Mouse (Mus musculus): ENCODE results near the gene Rnft2.

Gene Rnft2

DNA sequence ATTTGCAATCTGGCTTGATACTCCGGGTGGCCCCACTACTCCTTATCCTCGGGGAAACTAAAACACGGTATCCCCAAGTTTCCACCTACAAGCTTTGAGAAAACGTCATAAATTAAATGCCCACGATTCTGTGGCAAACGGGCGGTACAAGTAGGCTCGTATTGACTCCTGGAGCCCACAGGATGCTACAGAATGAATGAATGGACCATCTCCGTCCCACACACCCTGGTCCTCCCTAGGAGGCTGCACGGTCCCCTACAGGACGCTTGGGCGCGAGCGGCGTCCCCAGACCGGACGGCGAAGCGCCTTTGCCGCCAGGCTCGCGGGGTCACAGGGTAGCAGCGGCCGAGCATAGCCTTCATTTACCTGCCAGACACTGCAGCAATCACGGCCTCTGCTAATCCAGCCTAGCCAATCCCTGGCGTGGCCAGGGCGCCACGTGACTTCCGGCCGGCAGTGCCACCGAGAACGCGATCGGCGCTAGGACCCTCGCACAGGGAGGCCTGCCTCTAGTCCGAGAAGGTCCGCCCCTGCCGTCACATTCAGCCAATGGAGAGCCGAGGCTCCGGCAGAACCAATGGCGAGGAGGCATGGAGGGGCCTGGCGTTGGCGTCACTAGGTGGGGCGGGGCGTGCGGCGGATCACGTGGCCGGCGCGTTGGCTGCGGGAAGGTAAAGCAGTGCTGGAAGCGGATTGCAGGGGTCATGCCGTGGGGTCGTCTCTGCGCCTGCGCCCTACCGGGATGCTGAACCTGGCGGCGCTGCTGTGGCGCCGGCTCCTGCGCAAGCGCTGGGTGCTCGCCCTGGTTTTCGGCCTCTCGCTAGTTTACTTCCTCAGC lies at the start of gene Rnft2, which contains the start of gene 2410131K14Rik:
Gene Rnft2 (minus strand): TSS at position 511 of the 838 bp plus-strand sequence.
Gene 2410131K14Rik (plus strand): TSS at position 622 of the 838 bp plus-strand sequence.
- in situ Hi-C loops (cut with MboI; ENCODE audit: unreplicated experiment in 2 of 2): loop anchor here (5.0 to 25.0 kb wide), 6 partner anchors 160 to 1872 kb away; partner anchors contain the start of genes Rbm19 (in 2 of the 2) and Fbxo21 (in 1 of the 2)

DNA sequence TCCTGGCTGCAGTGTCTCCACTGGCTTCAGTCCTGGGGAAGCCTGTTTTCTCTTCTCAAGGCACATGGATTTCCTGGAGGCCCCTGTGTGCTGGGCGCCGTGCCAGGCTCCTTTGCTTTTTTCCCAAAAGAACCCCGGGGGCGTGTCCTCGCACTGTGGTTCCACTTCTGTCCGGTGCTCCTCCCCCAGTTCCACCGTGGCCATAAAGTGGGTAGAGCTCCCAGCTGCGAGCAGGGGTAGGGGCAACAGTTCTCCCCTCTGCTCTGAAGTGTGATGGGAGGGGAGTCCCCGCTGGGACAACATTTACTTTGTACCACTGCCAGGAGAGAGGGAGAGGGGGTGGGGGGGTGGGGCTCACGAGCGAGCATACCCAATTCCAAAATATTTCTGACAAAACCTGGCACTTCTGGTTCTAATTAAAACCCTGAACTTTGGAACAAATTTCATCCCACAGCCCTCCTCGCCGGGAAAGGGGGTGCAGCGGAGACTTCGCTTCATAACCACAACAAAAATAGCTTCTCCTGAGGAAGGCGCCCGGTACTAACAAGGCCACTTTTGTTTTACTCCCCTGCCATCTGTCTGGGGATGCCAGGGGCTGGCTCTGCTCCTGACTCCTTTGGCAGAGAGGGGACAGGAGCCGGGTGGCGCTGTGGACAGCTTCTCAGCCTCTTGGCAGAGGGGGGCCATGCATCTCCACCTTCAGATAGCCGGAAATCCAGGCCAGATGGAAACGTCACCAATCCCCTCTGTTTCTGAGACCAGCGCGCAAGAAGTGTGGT lies 49.4 kb upstream of the Rnft2 start:
- in situ Hi-C loops (cut with MboI; ENCODE audit: unreplicated experiment in 2 of 2): no loop called here

- in situ Hi-C loops (cut with MboI; ENCODE audit: unreplicated experiment in 2 of 2): no loop called here
Observed at GRCm38 (mm10) chr5:118292476-118292875, 47.6 kb upstream of the Rnft2 start.

DNA sequence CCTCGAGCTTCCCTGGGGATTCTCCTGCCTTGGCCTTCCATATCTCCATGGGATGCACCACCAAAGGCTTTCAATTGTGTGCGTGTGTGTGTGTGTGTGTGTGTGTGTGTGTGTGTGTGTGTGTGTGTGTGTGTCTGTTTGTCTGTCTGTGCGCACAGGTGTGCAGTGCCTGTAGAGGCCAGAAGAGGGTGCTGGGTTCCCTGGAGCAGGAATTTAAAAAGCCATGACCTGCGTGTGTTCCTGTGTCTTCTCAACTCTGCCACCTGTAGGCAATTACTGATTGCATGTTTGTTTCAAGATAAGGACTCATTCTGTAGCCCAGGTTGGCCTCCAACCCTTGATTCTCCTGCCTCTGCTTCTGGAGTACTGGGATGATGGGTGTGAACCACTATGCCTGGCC lies 46.5 kb upstream of the Rnft2 start:
- in situ Hi-C loops (cut with MboI; ENCODE audit: unreplicated experiment in 2 of 2): no loop called here

GRCm38 (mm10) chr5:118277741-118278495 lies 33.0 kb upstream of the Rnft2 start:
- in situ Hi-C loops (cut with MboI; ENCODE audit: unreplicated experiment in 2 of 2): loop anchor here in 1 of 2 experiments (10.0 kb wide), 1 partner anchor 287 kb away; the partner anchor contains the start of gene Med13l

- in situ Hi-C loops (cut with MboI; ENCODE audit: unreplicated experiment in 2 of 2): loop anchor here in 1 of 2 experiments (10.0 kb wide), 1 partner anchor 288 kb away; the partner anchor contains the start of gene Med13l
Observed at GRCm38 (mm10) chr5:118276711-118277110, 31.8 kb upstream of the Rnft2 start.

DNA sequence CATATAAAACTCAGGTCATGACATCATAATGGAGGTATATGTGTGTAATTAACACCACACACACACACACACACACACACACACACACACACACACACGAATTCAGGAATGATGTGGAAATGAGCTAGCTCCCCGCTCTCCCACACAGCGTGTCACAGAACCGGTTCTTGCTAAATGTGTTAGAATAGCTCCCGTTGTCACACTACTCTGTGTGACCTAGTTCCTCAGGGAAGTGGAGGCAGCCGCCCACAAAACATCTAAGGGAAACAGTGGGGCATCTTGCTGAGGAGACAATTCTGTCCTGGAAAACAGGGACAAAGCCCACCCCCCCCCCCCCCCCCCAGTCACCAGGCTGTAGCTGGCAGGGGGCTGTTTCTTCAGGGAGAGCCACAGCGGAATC lies 31.4 kb upstream of the Rnft2 start:
- in situ Hi-C loops (cut with MboI; ENCODE audit: unreplicated experiment in 2 of 2): loop anchor here in 1 of 2 experiments (10.0 kb wide), 1 partner anchor 289 kb away; the partner anchor contains the start of gene Med13l

DNA sequence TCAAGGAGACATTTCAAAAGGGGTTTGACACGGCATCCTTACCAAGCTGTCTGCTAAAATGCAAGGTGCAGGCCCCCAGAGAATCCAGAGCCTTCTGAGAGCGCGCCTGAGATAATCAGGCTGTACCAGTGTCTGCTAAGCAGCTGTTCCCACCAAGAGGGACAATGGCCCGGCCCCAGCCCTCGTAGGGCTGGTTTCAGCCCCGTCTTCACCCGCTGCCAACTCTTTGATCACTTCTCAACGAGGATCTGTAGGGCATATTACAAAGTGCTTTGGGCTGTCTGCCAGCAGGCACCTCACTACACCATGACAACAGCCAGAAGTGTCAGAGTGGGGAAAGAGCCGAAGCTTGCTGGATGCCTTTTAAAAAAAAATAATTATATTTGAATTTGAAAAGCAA lies 29.6 kb upstream of the Rnft2 start:
- in situ Hi-C loops (cut with MboI; ENCODE audit: unreplicated experiment in 2 of 2): loop anchor here (5.0 to 25.0 kb wide), 4 partner anchors 53 to 1413 kb away; partner anchors contain the start of gene Med13l (in 1 of the 2)

DNA sequence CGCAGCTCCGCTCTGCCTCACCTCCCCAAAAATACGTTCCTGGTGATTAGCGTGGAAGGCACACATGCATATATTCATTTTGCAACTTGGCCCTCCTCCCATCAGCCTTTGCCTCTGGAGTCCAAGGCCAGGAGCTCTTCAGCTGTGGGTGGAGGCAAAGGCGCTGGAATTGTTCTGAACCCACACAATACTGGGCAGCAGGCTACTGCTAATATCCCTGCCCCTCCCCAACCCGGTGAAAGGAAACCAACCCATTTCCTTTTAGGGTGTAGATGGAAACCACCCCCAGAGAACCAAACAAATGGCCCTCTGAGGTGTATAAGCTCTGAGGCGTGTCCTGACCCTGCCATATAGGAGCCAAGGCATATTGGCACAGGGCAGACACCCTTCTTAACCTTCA lies 28.5 kb upstream of the Rnft2 start:
- in situ Hi-C loops (cut with MboI; ENCODE audit: unreplicated experiment in 2 of 2): loop anchor here (5.0 to 25.0 kb wide), 4 partner anchors 54 to 1414 kb away; partner anchors contain the start of gene Med13l (in 1 of the 2)

- in situ Hi-C loops (cut with MboI; ENCODE audit: unreplicated experiment in 2 of 2): loop anchor here (5.0 to 25.0 kb wide), 4 partner anchors 56 to 1416 kb away; partner anchors contain the start of gene Med13l (in 1 of the 2)
Observed at GRCm38 (mm10) chr5:118271449-118272110, 26.7 kb upstream of the Rnft2 start.

GRCm38 (mm10) chr5:118268987-118269386 lies 24.1 kb upstream of the Rnft2 start:
- in situ Hi-C loops (cut with MboI; ENCODE audit: unreplicated experiment in 2 of 2): loop anchor here (5.0 to 25.0 kb wide), 4 partner anchors 326 to 1418 kb away; no protein-coding TSS in a partner anchor

GRCm38 (mm10) chr5:118266309-118266708 lies 21.4 kb upstream of the Rnft2 start:
- in situ Hi-C loops (cut with MboI; ENCODE audit: unreplicated experiment in 2 of 2): loop anchor here (5.0 to 25.0 kb wide), 4 partner anchors 328 to 1421 kb away; no protein-coding TSS in a partner anchor

GRCm38 (mm10) chr5:118265366-118265765 lies 20.4 kb upstream of the Rnft2 start:
- in situ Hi-C loops (cut with MboI; ENCODE audit: unreplicated experiment in 2 of 2): loop anchor here (5.0 to 25.0 kb wide), 4 partner anchors 329 to 1422 kb away; no protein-coding TSS in a partner anchor

GRCm38 (mm10) chr5:118264279-118264678 lies 19.4 kb upstream of the Rnft2 start:
- in situ Hi-C loops (cut with MboI; ENCODE audit: unreplicated experiment in 2 of 2): loop anchor here (10.0 to 25.0 kb wide), 3 partner anchors 331 to 1423 kb away; no protein-coding TSS in a partner anchor

DNA sequence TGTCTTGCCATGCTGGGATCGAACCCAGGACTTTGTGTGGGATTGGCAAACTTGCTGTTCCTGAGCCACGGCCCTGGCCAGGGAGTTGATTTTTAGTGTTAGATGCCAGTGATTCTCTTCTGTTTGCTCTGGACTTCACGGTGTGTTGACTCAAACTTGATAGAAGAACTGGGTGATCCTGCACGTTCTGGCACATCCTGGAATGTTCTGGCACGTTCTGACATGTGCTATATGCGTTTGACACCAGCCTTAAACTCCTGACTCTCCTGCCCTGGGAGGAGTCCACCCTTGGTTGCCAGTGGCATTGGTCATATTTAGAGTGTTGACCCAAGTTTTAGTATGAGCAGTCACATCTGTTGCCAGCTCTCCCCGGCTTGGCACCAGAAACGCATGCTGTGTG lies 17.5 kb upstream of the Rnft2 start:
- in situ Hi-C loops (cut with MboI; ENCODE audit: unreplicated experiment in 2 of 2): loop anchor here (10.0 to 25.0 kb wide), 3 partner anchors 332 to 1425 kb away; no protein-coding TSS in a partner anchor

DNA sequence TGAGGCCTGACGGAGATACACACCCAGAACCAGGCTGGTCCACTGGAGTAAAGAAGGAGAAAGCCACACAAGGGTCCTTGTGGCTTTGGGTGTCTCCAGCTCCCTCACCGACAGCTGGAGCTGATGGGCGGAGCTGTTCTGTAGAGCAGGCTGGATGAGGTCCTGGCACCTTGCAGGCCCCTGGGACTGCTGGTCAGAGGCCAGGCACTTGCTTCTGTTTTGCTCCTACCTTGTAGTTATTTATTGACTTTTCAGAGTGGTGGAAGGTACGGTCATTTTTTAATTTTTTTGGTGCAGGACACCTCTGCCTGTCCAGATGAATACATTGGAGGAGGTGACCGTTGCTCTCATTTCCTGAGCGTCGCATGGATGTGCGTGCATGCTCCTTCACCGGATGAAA lies 16.3 kb upstream of the Rnft2 start:
- in situ Hi-C loops (cut with MboI; ENCODE audit: unreplicated experiment in 2 of 2): loop anchor here (10.0 to 25.0 kb wide), 3 partner anchors 334 to 1426 kb away; no protein-coding TSS in a partner anchor

DNA sequence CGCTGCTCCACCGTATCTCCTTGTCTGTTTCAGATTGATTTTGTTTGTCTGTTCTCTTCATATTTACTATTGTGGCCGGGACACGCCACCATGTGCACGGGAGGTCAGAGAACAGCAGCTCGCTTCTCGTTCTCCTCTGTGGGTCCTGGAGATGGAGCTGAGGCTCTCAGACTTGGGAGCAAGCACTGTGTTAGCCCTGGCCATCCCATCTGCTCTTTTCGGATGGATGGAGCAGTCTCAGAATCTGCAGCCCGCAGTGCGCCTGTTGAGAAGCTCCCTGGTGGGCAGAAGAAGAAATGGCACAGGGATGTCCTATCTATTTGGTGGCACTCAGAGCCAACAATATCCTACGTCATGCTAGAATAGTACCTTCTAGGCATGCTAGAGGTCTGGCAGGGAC lies 15.7 kb upstream of the Rnft2 start:
- in situ Hi-C loops (cut with MboI; ENCODE audit: unreplicated experiment in 2 of 2): loop anchor here (10.0 to 25.0 kb wide), 3 partner anchors 334 to 1427 kb away; no protein-coding TSS in a partner anchor

DNA sequence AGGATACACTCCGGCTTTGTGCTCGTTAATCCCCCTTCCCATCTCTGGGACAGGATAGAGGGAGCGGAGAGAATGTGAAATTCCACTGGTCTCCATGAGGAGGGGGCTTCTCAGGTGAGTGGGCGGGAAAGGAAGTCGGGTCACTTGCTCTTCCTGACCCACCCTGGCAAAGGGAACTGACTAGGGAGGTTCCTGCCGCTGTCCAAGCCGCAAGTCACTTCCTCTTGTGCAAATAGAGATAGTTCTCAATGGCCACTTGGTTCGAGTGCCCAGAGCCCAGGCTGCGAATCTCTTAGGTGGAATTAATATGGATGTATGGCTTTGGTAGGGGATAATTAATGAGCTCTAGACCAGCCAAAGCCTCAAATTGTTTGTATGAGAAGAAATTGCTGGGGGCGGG lies 15.1 kb upstream of the Rnft2 start:
- in situ Hi-C loops (cut with MboI; ENCODE audit: unreplicated experiment in 2 of 2): loop anchor here (10.0 to 25.0 kb wide), 3 partner anchors 335 to 1427 kb away; no protein-coding TSS in a partner anchor

DNA sequence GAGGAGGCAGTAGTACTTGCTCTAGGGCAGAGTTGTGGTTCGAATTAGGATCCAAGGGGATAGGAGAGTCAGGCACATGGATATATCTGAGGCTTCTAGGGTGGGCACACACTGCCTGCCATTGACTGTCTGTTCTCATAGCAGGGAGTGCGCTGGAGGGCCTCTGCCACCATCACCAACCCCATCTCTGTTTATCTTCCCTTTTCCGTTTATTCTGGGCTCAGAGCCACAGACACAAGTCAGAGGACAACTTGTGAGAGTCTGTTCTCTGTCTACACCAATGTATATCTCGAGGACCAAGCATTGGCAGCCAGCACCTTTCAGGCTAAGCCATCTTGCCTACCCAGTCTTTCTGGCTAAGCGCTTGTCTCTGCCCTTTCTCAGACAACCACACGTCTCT lies 14.7 kb upstream of the Rnft2 start:
- in situ Hi-C loops (cut with MboI; ENCODE audit: unreplicated experiment in 2 of 2): loop anchor here (10.0 to 25.0 kb wide), 3 partner anchors 335 to 1428 kb away; no protein-coding TSS in a partner anchor
